Mouse (Mus musculus) lung, embryonic 16.5 days (tissue): ENCODE measurements around the gene Sppl2b. TPM values are rescaled to one million over a fixed set of nuclear protein-coding genes. Genes with fewer than 3 reads are reported as not detected.
"Not testable (repeated sequence)": the region's sequence is repeated elsewhere in the genome, so short reads cannot be mapped to it uniquely, and the experiment has no call there.

Experiments used
- ATAC-seq: fragments of 200-750 bp; cut with Nextera tagmentation; 2 replicates; pipeline ENCODE4 v1.8.0; 2017; ENCODE audit warnings: low read depth, mild to moderate bottlenecking, moderate library complexity
- H3K27ac ChIP-seq: fragments of 300-500 bp; sonication (generic); 2 replicates; pipeline ENCODE4 v1.5.1; 2014; ENCODE audit warnings: mild to moderate bottlenecking, control low read depth, low read length
- H3K27me3 ChIP-seq: fragments of 300-500 bp; sonication (generic); 2 replicates; pipeline ENCODE4 v1.6.1; 2014; ENCODE audit warnings: low read depth, low read length, mixed read lengths; ENCODE audit not compliant: control insufficient read depth, insufficient read depth
- H3K36me3 ChIP-seq: fragments of 300-500 bp; sonication (generic); 2 replicates; pipeline ENCODE4 v1.6.1; 2014; ENCODE audit warnings: low read length; ENCODE audit not compliant: control insufficient read depth, insufficient read depth
- H3K4me1 ChIP-seq: fragments of 300-500 bp; sonication (generic); replicated peaks from 2 replicates; pipeline ENCODE4 v1.6.1; 2014; ENCODE audit warnings: low read length, mixed read lengths; ENCODE audit not compliant: control insufficient read depth, insufficient read depth
- H3K4me2 ChIP-seq: fragments of 300-500 bp; sonication (generic); 2 replicates; pipeline ENCODE4 v1.6.1; 2014; ENCODE audit warnings: low read depth, low read length, control low read depth
- H3K4me3 ChIP-seq: fragments of 300-500 bp; sonication (generic); 2 replicates; pipeline ENCODE4 v1.5.1; 2014; ENCODE audit warnings: mild to moderate bottlenecking, low read length, control low read depth
- H3K9ac ChIP-seq: fragments of 300-500 bp; sonication (generic); 2 replicates; pipeline ENCODE4 v1.6.1; 2014; ENCODE audit warnings: low read length, control low read depth
- H3K9me3 ChIP-seq: fragments of 300-500 bp; sonication (generic); 2 replicates; pipeline ENCODE4 v1.6.1; 2016; ENCODE audit warnings: low read length; ENCODE audit not compliant: control insufficient read depth
- WGBS: fragments of 180-500 bp; shearing (Covaris S2); extraction: QIAGEN DNeasy Blood & Tissue Kit; methylation state at CpG from one replicate; pipeline ENCODE4 v1.1.7; 2014; 5-methylcytosine and 5-hydroxymethylcytosine counted together
- polyA plus RNA-seq: library from polyadenylated mRNA; unstranded; fragments of >200 nt; fragmentation: Nextera tagmentation; extraction: Ambion mirVana; gene quantifications from 2 replicates; pipeline ENCODE4 v1.2.1, GENCODE M21; 2015

Gene Sppl2b
- polyA plus RNA-seq, 1 experiment from 2014 or later = 43.2 TPM

GRCm38 (mm10) chr10:80812391-80813041 is 42.6 kb upstream of the Sppl2b start:
- Histone ChIP-seq H3K4me2 (no peak overlapping the region), H3K9me3 (no peaks in the 10 kb centered on the region), H3K9ac (no peak overlapping the region), H3K27ac (no peak overlapping the region), H3K36me3 (no peaks in the 10 kb centered on the region), H3K4me3 (no peak overlapping the region), H3K4me1 (peaks cover 21% of the 10 kb centered on the region), H3K27me3 (peaks cover 17% of the 10 kb centered on the region)
- 47% methylated on average over 5 of the region's 5 CpGs for WGBS
- ATAC-seq = no peak

- Histone ChIP-seq H3K9me3 (no peaks in the 10 kb centered on the region), H3K27ac (no peak within 1 kb of the TSS), H3K4me1 (peaks cover 12% of the 10 kb centered on the region), H3K9ac (no peak within 1 kb of the TSS), H3K4me3 (no peak within 1 kb of the TSS), H3K36me3 (no peaks in the 10 kb centered on the region), H3K4me2 (no peak within 1 kb of the TSS), H3K27me3 (peaks cover 15% of the 10 kb centered on the region)
- WGBS = 46% methylated on average over 4 of the region's 4 CpGs
- ATAC-seq = no peak
These were observed 41.7 kb upstream of the Sppl2b start, which contains the start of gene Jsrp1 for GRCm38 (mm10) chr10:80813366-80813765. Gene Jsrp1, minus strand, starts transcription at chr10:80813498.

- no peak overlapping the region for H3K27ac ChIP-seq
- peaks cover 10% of the 10 kb centered on the region for H3K27me3 ChIP-seq
- WGBS = 63% methylated on average over 7 of the region's 7 CpGs
- no peak overlapping the region for H3K4me2 ChIP-seq
- no peak overlapping the region for H3K9ac ChIP-seq
- no peak for ATAC-seq
- H3K36me3 ChIP-seq = no peaks in the 10 kb centered on the region
- H3K4me1 ChIP-seq = peaks cover 3% of the 10 kb centered on the region; the same call in 1 of the 2 replicates
- H3K9me3 ChIP-seq = no peaks in the 10 kb centered on the region
- no peak overlapping the region for H3K4me3 ChIP-seq
These were observed 40.3 kb upstream of the Sppl2b start for GRCm38 (mm10) chr10:80814800-80815199.

GRCm38 (mm10) chr10:80816303-80816702 is 38.8 kb upstream of the Sppl2b start:
- not testable (repeated sequence) for H3K9ac ChIP-seq, H3K27ac ChIP-seq, H3K4me3 ChIP-seq, H3K27me3 ChIP-seq, H3K4me1 ChIP-seq, H3K9me3 ChIP-seq, H3K36me3 ChIP-seq, ATAC-seq, H3K4me2 ChIP-seq
- 74% methylated on average over 3 of the region's 3 CpGs for WGBS

- ATAC-seq = no peak
- Histone ChIP-seq H3K4me2 (no peak overlapping the region), H3K4me3 (no peak overlapping the region), H3K27me3 (no peaks in the 10 kb centered on the region), H3K27ac (no peak overlapping the region), H3K36me3 (no peaks in the 10 kb centered on the region), H3K9ac (no peak overlapping the region), H3K4me1 (no peaks in the 10 kb centered on the region), H3K9me3 (no peaks in the 10 kb centered on the region)
- 30% methylated on average over 2 of the region's 2 CpGs for WGBS
These were observed 37.9 kb upstream of the Sppl2b start for GRCm38 (mm10) chr10:80817164-80817563.

GRCm38 (mm10) chr10:80817955-80818354 is 37.1 kb upstream of the Sppl2b start:
- H3K27me3 ChIP-seq, H3K9me3 ChIP-seq, H3K36me3 ChIP-seq, ATAC-seq, H3K9ac ChIP-seq, H3K4me1 ChIP-seq, H3K27ac ChIP-seq, H3K4me2 ChIP-seq, H3K4me3 ChIP-seq: not testable (repeated sequence)
- 82% methylated on average over 7 of the region's 7 CpGs for WGBS

GRCm38 (mm10) chr10:80818599-80819281 is 36.3 kb upstream of the Sppl2b start:
- no peaks in the 10 kb centered on the region for H3K9me3 ChIP-seq
- H3K27ac ChIP-seq = no peak overlapping the region
- WGBS = 42% methylated on average over 6 of the region's 6 CpGs
- ATAC-seq = no peak
- no peaks in the 10 kb centered on the region for H3K27me3 ChIP-seq
- no peaks in the 10 kb centered on the region for H3K36me3 ChIP-seq
- no peak overlapping the region for H3K4me3 ChIP-seq
- H3K4me2 ChIP-seq = no peak overlapping the region
- H3K9ac ChIP-seq = no peak overlapping the region
- no peaks in the 10 kb centered on the region for H3K4me1 ChIP-seq

- no peak overlapping the region for H3K27ac ChIP-seq
- no peaks in the 10 kb centered on the region for H3K4me1 ChIP-seq
- no peak for ATAC-seq
- H3K36me3 ChIP-seq = no peaks in the 10 kb centered on the region
- no peak overlapping the region for H3K9ac ChIP-seq
- WGBS = 16% methylated on average over 3 of the region's 3 CpGs
- no peak overlapping the region for H3K4me3 ChIP-seq
- H3K9me3 ChIP-seq = no peaks in the 10 kb centered on the region
- H3K4me2 ChIP-seq = no peak overlapping the region
- no peaks in the 10 kb centered on the region for H3K27me3 ChIP-seq
These were observed 35.7 kb upstream of the Sppl2b start for GRCm38 (mm10) chr10:80819406-80819805.

GRCm38 (mm10) chr10:80821991-80822390 is 33.1 kb upstream of the Sppl2b start:
- Histone ChIP-seq H3K27ac (no peak overlapping the region), H3K9ac (no peak overlapping the region), H3K4me2 (no peak overlapping the region), H3K9me3 (no peaks in the 10 kb centered on the region), H3K4me3 (no peak overlapping the region), H3K36me3 (no peaks in the 10 kb centered on the region), H3K27me3 (no peaks in the 10 kb centered on the region), H3K4me1 (no peaks in the 10 kb centered on the region)
- no peak for ATAC-seq
- 38% methylated on average over 2 of the region's 2 CpGs for WGBS
